Mouse (Mus musculus) erythroblast, embryonic 14.5 days (primary cell): ENCODE measurements around the gene Mfsd9. TPM values are rescaled to one million over a fixed set of nuclear protein-coding genes. Genes with fewer than 3 reads are reported as not detected.

Experiments
- H3K27me3 ChIP-seq: 2 replicates; pipeline ENCODE4 v1.6.1; 2012; ENCODE audit warnings: inconsistent platforms; ENCODE audit not compliant: control insufficient read depth
- H3K36me3 ChIP-seq: 2 replicates; pipeline ENCODE4 v1.6.1; 2012; ENCODE audit warnings: mild to moderate bottlenecking, inconsistent platforms; ENCODE audit not compliant: control insufficient read depth
- H3K4me1 ChIP-seq: 2 replicates; pipeline ENCODE4 v1.6.1; 2012; ENCODE audit warnings: inconsistent platforms; ENCODE audit not compliant: control insufficient read depth
- H3K4me3 ChIP-seq: replicated peaks from 2 replicates; pipeline ENCODE3; 2012; ENCODE audit warnings: moderate library complexity, mild to moderate bottlenecking, inconsistent platforms
- H3K9me3 ChIP-seq: 2 replicates; pipeline ENCODE4 v1.6.1; 2012; ENCODE audit warnings: low read length, inconsistent platforms, mixed read lengths; ENCODE audit not compliant: control insufficient read depth
- GATA1 ChIP-seq: IDR thresholded peaks from 2 replicates; pipeline ENCODE4 v1.6.1; 2012; ENCODE audit warnings: low read length, inconsistent platforms, mixed read lengths
- TAL1 ChIP-seq: IDR thresholded peaks from 3 replicates; pipeline ENCODE4 v1.6.1; 2012; ENCODE audit warnings: low read length, inconsistent platforms, mixed read lengths
- polyA plus RNA-seq: library from polyadenylated mRNA; stranded (reverse); fragments of >175 nt; gene quantifications from 2 replicates; pipeline ENCODE4 v1.2.3, GENCODE M21; 2012

Gene Mfsd9
- polyA plus RNA-seq, 1 experiment = 0.02 TPM

GRCm38 (mm10) chr1:40808643-40809042 is 18.2 kb upstream of the Mfsd9 start:
- H3K4me3 ChIP-seq = no peak overlapping the region
- TF ChIP-seq TAL1 = no peak
- TF ChIP-seq GATA1 = no peak

GRCm38 (mm10) chr1:40805891-40806290 is 15.4 kb upstream of the Mfsd9 start:
- no peak for TF ChIP-seq GATA1
- no peak for TF ChIP-seq TAL1
- no peak overlapping the region for H3K4me3 ChIP-seq
- H3K36me3 ChIP-seq = no peaks in the 10 kb centered on the region
- no peaks in the 10 kb centered on the region for H3K9me3 ChIP-seq
- H3K4me1 ChIP-seq = no peaks in the 10 kb centered on the region
- no peaks in the 10 kb centered on the region for H3K27me3 ChIP-seq

More at GRCm38 (mm10) chr1:40808643-40809042, 18.2 kb upstream of the Mfsd9 start:
- Histone ChIP-seq H3K9me3 (no peaks in the 10 kb centered on the region), H3K36me3 (no peaks in the 10 kb centered on the region), H3K27me3 (no peaks in the 10 kb centered on the region), H3K4me1 (no peaks in the 10 kb centered on the region)

DNA sequence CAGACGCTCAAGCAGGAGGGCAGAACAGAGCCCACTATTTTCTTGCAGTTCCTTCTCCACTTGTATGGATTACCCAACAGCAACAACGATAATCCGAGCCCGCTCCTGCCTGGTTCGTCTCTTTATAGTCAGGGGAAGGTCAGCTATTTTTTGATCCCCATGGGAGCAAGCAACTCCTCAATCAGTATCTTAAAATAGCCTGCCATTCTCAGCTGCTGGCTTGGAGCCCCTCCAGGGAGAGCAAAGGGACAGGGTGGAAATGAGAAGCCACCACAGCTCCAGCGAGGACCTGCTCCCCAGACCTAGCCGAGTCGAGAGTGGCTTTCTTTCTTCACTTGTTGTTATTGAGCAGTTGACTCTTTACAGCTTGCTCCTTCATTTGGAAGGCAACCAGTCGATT is 14.9 kb upstream of the Mfsd9 start, which contains the start of gene Tmem182:
Gene Tmem182 (plus strand): TSS at position 251 of the 400 bp plus-strand sequence.
- Histone ChIP-seq H3K9me3 (no peaks in the 10 kb centered on the region), H3K36me3 (no peaks in the 10 kb centered on the region), H3K27me3 (no peaks in the 10 kb centered on the region), H3K4me3 (no peak within 1 kb of the TSS), H3K4me1 (no peaks in the 10 kb centered on the region)
- no peak for TF ChIP-seq GATA1
- no peak for TF ChIP-seq TAL1

- H3K27me3 ChIP-seq = no peaks in the 10 kb centered on the region
These were observed 13.6 kb upstream of the Mfsd9 start for GRCm38 (mm10) chr1:40804118-40804517.

GRCm38 (mm10) chr1:40802759-40803158 is 12.3 kb upstream of the Mfsd9 start:
- TF ChIP-seq GATA1 = no peak
- TF ChIP-seq TAL1 = no peak
- Histone ChIP-seq H3K36me3 (no peaks in the 10 kb centered on the region), H3K27me3 (no peaks in the 10 kb centered on the region), H3K4me1 (no peaks in the 10 kb centered on the region), H3K9me3 (no peaks in the 10 kb centered on the region), H3K4me3 (no peak overlapping the region)

More at GRCm38 (mm10) chr1:40804118-40804517, 13.6 kb upstream of the Mfsd9 start:
- Histone ChIP-seq H3K36me3 (no peaks in the 10 kb centered on the region), H3K4me3 (no peak overlapping the region), H3K4me1 (no peaks in the 10 kb centered on the region), H3K9me3 (no peaks in the 10 kb centered on the region)
- TF ChIP-seq GATA1 (no peak), TAL1 (no peak)

GRCm38 (mm10) chr1:40800908-40801307 is 10.4 kb upstream of the Mfsd9 start:
- Histone ChIP-seq H3K4me1 (no peaks in the 10 kb centered on the region), H3K36me3 (no peaks in the 10 kb centered on the region), H3K27me3 (no peaks in the 10 kb centered on the region), H3K9me3 (no peaks in the 10 kb centered on the region), H3K4me3 (no peak overlapping the region)
- TF ChIP-seq GATA1 (no peak), TAL1 (no peak)

- H3K27me3 ChIP-seq = no peaks in the 10 kb centered on the region
- H3K4me1 ChIP-seq = no peaks in the 10 kb centered on the region
- H3K36me3 ChIP-seq = no peaks in the 10 kb centered on the region
- no peaks in the 10 kb centered on the region for H3K9me3 ChIP-seq
- no peak for TF ChIP-seq TAL1
- no peak for TF ChIP-seq GATA1
- H3K4me3 ChIP-seq = no peak overlapping the region
These were observed 8.6 kb upstream of the Mfsd9 start for GRCm38 (mm10) chr1:40799121-40799520.

DNA sequence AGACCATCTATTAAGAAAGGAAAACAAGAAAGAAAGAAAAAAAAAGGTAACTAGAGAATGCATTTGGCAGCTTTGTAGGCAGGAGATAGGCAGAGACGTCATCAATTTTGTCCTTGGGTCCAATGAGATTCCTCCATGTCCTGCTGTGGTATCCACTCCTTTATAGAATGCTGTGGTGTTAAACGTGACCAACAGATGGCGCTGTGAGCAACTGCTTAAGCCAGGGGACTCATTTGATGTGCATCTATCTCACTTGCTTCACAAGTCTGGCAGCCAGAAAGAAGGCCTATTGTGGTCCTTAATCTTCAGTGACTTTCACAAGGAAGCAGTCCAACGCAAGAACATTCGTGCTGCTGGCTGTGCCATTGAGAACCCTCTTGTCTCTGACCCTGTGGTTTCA is 6.9 kb upstream of the Mfsd9 start:
- no peak overlapping the region for H3K4me3 ChIP-seq
- no peaks in the 10 kb centered on the region for H3K27me3 ChIP-seq
- TF ChIP-seq GATA1 = no peak
- no peaks in the 10 kb centered on the region for H3K4me1 ChIP-seq
- H3K36me3 ChIP-seq = no peaks in the 10 kb centered on the region
- no peaks in the 10 kb centered on the region for H3K9me3 ChIP-seq

DNA sequence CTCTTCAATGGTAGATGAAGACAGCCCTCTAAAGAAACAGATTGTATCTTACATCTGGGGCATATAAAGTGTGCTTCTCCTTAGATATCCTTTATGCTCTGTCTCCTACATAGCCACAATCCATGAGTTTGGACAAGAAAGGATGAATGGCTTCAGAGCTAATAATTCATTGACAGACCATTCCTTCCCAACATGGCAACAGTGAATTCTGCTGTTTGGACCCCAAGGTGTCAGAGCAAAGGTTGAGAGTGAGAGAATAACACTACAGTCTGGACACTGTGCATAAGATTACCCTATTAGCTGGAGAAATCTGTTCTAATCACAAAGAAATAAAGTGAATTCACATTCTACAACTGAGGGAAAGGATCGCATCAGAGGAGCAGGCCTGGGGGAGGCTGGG is 5.0 kb upstream of the Mfsd9 start:
- Histone ChIP-seq H3K4me3 (no peak overlapping the region), H3K4me1 (peaks cover 6% of the 10 kb centered on the region), H3K36me3 (no peaks in the 10 kb centered on the region), H3K27me3 (no peaks in the 10 kb centered on the region), H3K9me3 (no peaks in the 10 kb centered on the region)
- no peak for TF ChIP-seq GATA1
- no peak for TF ChIP-seq TAL1

DNA sequence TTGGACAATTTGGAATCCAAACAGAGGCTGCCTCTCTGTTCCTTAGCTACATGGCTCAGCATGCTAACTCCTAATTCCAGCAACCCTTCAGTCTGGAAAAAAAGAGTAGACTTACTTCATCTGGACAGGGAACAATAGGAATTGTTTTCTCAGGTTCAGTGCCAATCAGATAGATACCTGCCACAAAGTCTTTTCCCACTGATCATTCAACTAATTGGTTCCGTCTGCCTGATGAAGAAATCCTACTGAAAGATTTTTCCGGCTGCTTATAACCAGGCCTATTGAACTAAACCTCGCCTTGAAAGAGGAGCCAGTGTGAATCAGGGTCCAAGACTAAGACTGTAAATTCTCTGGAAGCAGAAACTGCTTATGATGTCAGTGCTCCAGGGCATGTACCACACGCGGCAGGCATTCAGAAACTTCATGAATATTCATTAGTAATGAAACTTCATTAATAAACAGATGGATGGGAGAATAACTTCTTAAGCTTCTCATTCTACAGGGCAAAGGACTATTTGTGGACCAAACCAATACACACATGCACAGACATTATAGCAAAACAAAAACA is 737 bp downstream of the Mfsd9 start:
- TF ChIP-seq GATA1 (no peak), TAL1 (no peak)
- Histone ChIP-seq H3K27me3 (no peaks in the 10 kb centered on the region), H3K4me1 (peaks cover 16% of the 10 kb centered on the region), H3K36me3 (no peaks in the 10 kb centered on the region), H3K9me3 (no peaks in the 10 kb centered on the region), H3K4me3 (peak overlapping the region; percentile 77)
